Mouse (Mus musculus): ENCODE results near the gene Gpr68.

- TF ChIP-seq CTCF (IDR thresholded peaks at IDR 0.05) (no peak), EP300 (IDR thresholded peaks at IDR 0.05) (no peak)
These were observed 38.0 kb upstream of the Gpr68 start for GRCm38 (mm10) chr12:100945948-100946347.
